12 mouse cellular contexts compared by ENCODE assay signal in genomic region chr10:43489550-43489949, GRCm38 (mm10). TPM values are rescaled to one million over a fixed set of nuclear protein-coding genes. Genes with fewer than 3 reads are reported as not detected.
DNase-seq lines count a peak whose midpoint lies in the region; ATAC-seq and TF ChIP-seq lines count a peak whose summit lies in the region.
"Had no signal": no experiment of that assay in that cellular context is flagged by ENCODE, and none has a peak within 500 bp of the region (broad histone marks: within the 10 kb centered on the region; RNA-seq: fewer than 3 reads in every experiment).

No protein-coding gene starts in this region.

- WGBS in heart, postnatal 0 days, result 15% methylated on average over 6 of the region's 6 CpGs
- WGBS in limb, embryonic 10.5 days, result 12% methylated on average over 6 of the region's 6 CpGs

- peaks cover 31% of the 10 kb centered on the region for H3K36me3 ChIP-seq in E14TG2a.4 (ENCODE audit: insufficient read depth, low read length)
- H3K36me3 ChIP-seq in heart, postnatal 0 days (replicated peaks; ENCODE audit: control insufficient read depth, insufficient read depth, low read length), result no peaks in the 10 kb centered on the region; the same call in 1 of the 2 replicates
- H3K36me3 ChIP-seq in limb, embryonic 10.5 days, result peaks cover 28% of the 10 kb centered on the region

- no peak for TF ChIP-seq CTCF in E14TG2a.4 (conservative IDR thresholded peaks at IDR 0.05; ENCODE audit: low read length)
- no peak for TF ChIP-seq CTCF in heart, postnatal 0 days (IDR thresholded peaks at IDR 0.05; ENCODE audit: low read depth)

- H3K4me2 ChIP-seq in heart, postnatal 0 days (ENCODE audit: low read depth, low read length), result no peak overlapping the region
- H3K4me2 ChIP-seq: limb, embryonic 12.5 days had no signal

- H3K9ac ChIP-seq in heart, postnatal 0 days (replicated peaks; ENCODE audit: low read depth, low read length), result no peak overlapping the region
- H3K9ac ChIP-seq: limb, embryonic 12.5 days had no signal

- peaks cover 96% of the 10 kb centered on the region for H3K4me1 ChIP-seq in E14TG2a.4 (replicated peaks; ENCODE audit: low read depth, low read length)
- H3K4me1 ChIP-seq in heart, postnatal 0 days (ENCODE audit: control insufficient read depth, insufficient read depth), result peaks cover 17% of the 10 kb centered on the region
- peaks cover 36% of the 10 kb centered on the region for H3K4me1 ChIP-seq in limb, embryonic 10.5 days

- intact Hi-C loops in heart, postnatal 36 days (cut with DNase I), result no loop called here

- H3K9me3 ChIP-seq in E14TG2a.4 (ENCODE audit: low read length), result no peaks in the 10 kb centered on the region
- H3K9me3 ChIP-seq in heart, postnatal 0 days (replicated peaks; ENCODE audit: control insufficient read depth, low read length), result no peaks in the 10 kb centered on the region
- H3K9me3 ChIP-seq in limb, embryonic 10.5 days (replicated peaks), result no peaks in the 10 kb centered on the region
- H3K9me3 ChIP-seq: limb, embryonic 12.5 days had no signal

- peak; percentile 88 for DNase-seq in heart, adult 11 months
- no peak for DNase-seq in heart, postnatal 36 days
- peak; percentile 24 for DNase-seq in heart, postnatal 0 days (ENCODE audit: low spot score)
- no peak for DNase-seq in limb, embryonic 10.5 days (ENCODE audit: low spot score)
- no peak for DNase-seq in layer of hippocampus, postnatal 10 days (ENCODE audit: low spot score in 2 of 2)
- DNase-seq in right cerebral cortex, adult 2 months (ENCODE audit: low spot score in 2 of 2), result no peak
- no peak for DNase-seq in spleen, postnatal 4 days (ENCODE audit: low spot score in 2 of 2)
- DNase-seq: adrenal gland, adult 8-10 months; right cerebral cortex, adult 18-20 months; thymus, adult 18-20 months had no signal

- H3K27me3 ChIP-seq in E14TG2a.4 (ENCODE audit: insufficient read depth, low read length), result no peaks in the 10 kb centered on the region
- no peaks in the 10 kb centered on the region for H3K27me3 ChIP-seq in heart, postnatal 0 days (ENCODE audit: control insufficient read depth, insufficient read depth, low read length)
- no peaks in the 10 kb centered on the region for H3K27me3 ChIP-seq in limb, embryonic 10.5 days (ENCODE audit: low read depth, poor library complexity, severe bottlenecking)
- H3K27me3 ChIP-seq: limb, embryonic 12.5 days had no signal

- H3K4me3 ChIP-seq in E14TG2a.4 (replicated peaks; ENCODE audit: low read length), result peak overlapping the region; percentile 70
- H3K4me3 ChIP-seq in heart, postnatal 0 days (ENCODE audit: low read depth, low read length), result no peak overlapping the region
- H3K4me3 ChIP-seq in limb, embryonic 10.5 days, result no peak overlapping the region
- H3K4me3 ChIP-seq: limb, embryonic 12.5 days had no signal

- peak overlapping the region; percentile 56 for H3K27ac ChIP-seq in heart, postnatal 0 days (ENCODE audit: low read depth)
- H3K27ac ChIP-seq in limb, embryonic 10.5 days, result peak overlapping the region; percentile 32; the same call in 1 of the 2 replicates
- H3K27ac ChIP-seq: limb, embryonic 12.5 days had no signal

- no peak for TF ChIP-seq EP300 in heart, postnatal 0 days (IDR thresholded peaks at IDR 0.05; ENCODE audit: low read depth)

- peak; percentile 68 for ATAC-seq in heart, postnatal 0 days (ENCODE audit: insufficient read depth, low read depth)

RNA-seq across cellular contexts. Expression of gene Bend3, which starts 10.9 kb away (rescaled TPM):
- 1 to 10 TPM; 5.0 to 7.6 TPM for total RNA-seq in heart, postnatal 36 days (2021)
- 9.6 and 12.6 TPM in 2 replicates for total RNA-seq in heart, postnatal 0 days (2014; rRNA removed; ENCODE audit: low replicate concordance)
- 1.1 and 1.2 TPM in 2 replicates for polyA plus RNA-seq in heart, postnatal 0 days (2015; fragmentation: Nextera tagmentation; extraction: Ambion mirVana)
- polyA plus RNA-seq in limb, embryonic 10.5 days (2016; fragmentation: Nextera tagmentation; extraction: Ambion mirVana), result 10.6 and 11.4 TPM in 2 replicates
- 1 to 10 TPM; 5.8 to 8.9 TPM for total RNA-seq in layer of hippocampus, postnatal 10 days (2021)

RNA-seq across cellular contexts. Expression of gene Gm9803, which starts 34.3 kb away (rescaled TPM):
- 10 to 100 TPM in 1 of 2 experiments, 1 to 10 TPM in 1; 9.6 to 17.4 TPM for total RNA-seq in heart, postnatal 36 days (2021)
- 5.1 and 6.6 TPM in 2 replicates for total RNA-seq in heart, postnatal 0 days (2014; rRNA removed; ENCODE audit: low replicate concordance)
- polyA plus RNA-seq in heart, postnatal 0 days (2015; fragmentation: Nextera tagmentation; extraction: Ambion mirVana), result 23.4 and 26.9 TPM in 2 replicates
- 11.1 and 14.8 TPM in 2 replicates for polyA plus RNA-seq in limb, embryonic 10.5 days (2016; fragmentation: Nextera tagmentation; extraction: Ambion mirVana)
- 1 to 10 TPM in 1 of 2 experiments, not detected in 1; 4.1 TPM for total RNA-seq in layer of hippocampus, postnatal 10 days (2021)

RNA-seq across cellular contexts. Expression of gene 1700021F05Rik, which starts 51.2 kb away (rescaled TPM):
- 100 to 1,000 TPM; 113 to 120 TPM for total RNA-seq in heart, postnatal 36 days (2021)
- total RNA-seq in heart, postnatal 0 days (2014; rRNA removed; ENCODE audit: low replicate concordance), result 30.7 and 43.0 TPM in 2 replicates
- 129 and 133 TPM in 2 replicates for polyA plus RNA-seq in heart, postnatal 0 days (2015; fragmentation: Nextera tagmentation; extraction: Ambion mirVana)
- 59.7 and 63.5 TPM in 2 replicates for polyA plus RNA-seq in limb, embryonic 10.5 days (2016; fragmentation: Nextera tagmentation; extraction: Ambion mirVana)
- total RNA-seq in layer of hippocampus, postnatal 10 days (2021), result 10 to 100 TPM; 49.2 to 52.0 TPM

Comparison
In these comparisons a context has a peak if more than half of its experiments do, and no peak if none do; other contexts are left out.
1. DNase-seq: peak in heart, adult 11 months (single experiment) and heart, postnatal 0 days (single experiment); none in heart, postnatal 36 days (0 of 2), limb, embryonic 10.5 days (single experiment), layer of hippocampus, postnatal 10 days (0 of 2), right cerebral cortex, adult 2 months (0 of 2) and spleen, postnatal 4 days (0 of 2).